Mouse (Mus musculus): ENCODE measurements around the gene Lipe. TPM values are rescaled to one million over a fixed set of nuclear protein-coding genes. Genes with fewer than 3 reads are reported as not detected.

The Lipe gene
- polyA plus RNA-seq, 1 experiment: 35.0 TPM

DNA sequence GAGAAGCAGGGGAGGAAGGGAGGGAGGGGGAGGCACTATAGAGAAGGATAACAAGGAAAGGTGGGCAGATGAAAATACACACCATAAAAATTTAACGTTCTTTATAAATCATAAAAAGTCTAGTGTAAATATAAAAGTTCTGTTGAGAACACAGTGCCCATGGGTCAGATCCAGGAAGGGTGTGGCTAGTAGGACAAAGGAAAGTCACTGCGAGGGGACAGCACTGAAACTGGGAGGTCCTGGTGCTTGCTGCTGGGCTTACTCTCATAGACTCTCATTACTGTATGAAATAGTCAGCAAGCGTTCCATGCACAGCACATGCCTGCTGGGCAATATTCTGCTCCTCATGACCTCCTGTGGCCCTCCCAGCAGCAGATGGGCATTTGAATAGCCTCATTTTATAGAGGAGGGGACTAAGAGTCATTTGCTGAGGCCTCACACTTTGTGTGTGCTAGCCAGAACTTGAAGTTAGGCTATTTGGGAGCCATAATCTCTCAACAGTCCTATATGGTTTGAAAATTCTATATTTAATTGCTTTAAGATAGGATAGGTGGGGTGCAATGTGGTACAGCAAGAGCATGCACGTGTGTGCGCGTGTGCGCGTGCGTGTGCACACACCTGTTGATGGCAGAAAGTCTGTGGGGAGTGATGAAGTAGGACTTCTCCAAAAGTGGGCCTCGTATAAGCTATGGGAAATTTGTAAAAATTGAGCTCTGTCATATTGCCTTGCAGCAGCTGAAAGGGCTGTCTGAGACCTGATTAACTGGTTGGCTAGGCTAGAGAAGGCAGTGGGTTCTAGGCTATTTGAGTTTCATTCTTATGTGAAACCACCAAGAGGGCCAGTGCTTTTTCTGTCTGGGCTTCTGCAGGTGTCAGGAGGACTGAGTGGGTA lies 36.4 kb upstream of the Lipe start:
- 56% methylated on average over 10 of the region's 10 CpGs for WGBS
- no peak for DNase-seq (ENCODE audit: low read depth in 1 of 2, low spot score in 2 of 2)
- Histone ChIP-seq H3K36me3 (ENCODE audit: control insufficient read depth, insufficient read depth, low read length) (no peaks in the 10 kb centered on the region), H3K27ac (ENCODE audit: insufficient read depth, low read length) (peak overlapping the region; percentile 81), H3K4me3 (ENCODE audit: extremely low read depth, insufficient read depth, insufficient read length) (no peak overlapping the region), H3K27me3 (ENCODE audit: control insufficient read depth, insufficient read depth, low read length) (no peaks in the 10 kb centered on the region), H3K4me1 (ENCODE audit: control insufficient read depth, insufficient read depth, insufficient read length) (peaks cover 50% of the 10 kb centered on the region)
- TF ChIP-seq POLR2A (IDR thresholded peaks at IDR 0.05; ENCODE audit: low read depth, low read length) (no peak), CTCF (IDR thresholded peaks at IDR 0.05; ENCODE audit: extremely low read depth, insufficient read depth, insufficient read length, insufficient replicate concordance) (no peak)

DNA sequence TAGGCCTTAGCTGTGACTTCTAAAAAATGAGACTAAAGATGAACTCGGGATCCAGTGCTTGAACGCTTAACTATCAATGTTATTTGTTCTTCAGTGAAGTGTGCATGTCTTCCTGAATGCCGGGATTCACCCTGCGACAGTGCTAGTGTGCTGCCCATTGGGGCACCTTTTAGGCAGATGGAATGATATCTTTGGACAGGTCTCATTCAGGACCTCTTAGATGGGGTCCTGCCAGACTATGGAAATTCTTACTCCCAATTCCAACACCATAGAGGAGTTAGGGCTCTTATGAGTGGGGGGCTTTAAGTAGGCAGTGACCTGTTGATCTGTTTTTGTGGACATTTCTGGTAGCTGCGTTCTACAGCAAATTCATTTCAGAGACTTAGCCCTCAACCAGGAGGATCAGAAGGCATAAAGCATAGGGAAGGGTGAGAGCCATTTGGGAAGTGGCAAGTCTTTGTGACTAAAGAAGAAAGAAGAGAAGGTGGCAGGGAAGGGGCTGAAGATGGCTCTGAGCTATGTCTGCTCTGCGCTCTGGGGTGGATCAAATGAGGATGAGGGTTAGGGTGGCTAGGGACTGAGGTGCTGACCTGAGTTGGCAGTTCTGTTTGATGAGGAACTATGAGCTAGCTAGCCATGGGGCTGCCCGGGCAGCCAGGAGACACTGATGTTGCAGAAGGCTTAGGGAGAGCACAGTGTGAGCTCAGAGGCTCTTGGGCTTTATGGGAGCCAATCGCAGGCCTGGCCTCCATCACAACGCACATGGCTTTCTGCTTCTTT lies 35.5 kb upstream of the Lipe start:
- no peak for TF ChIP-seq CTCF (IDR thresholded peaks at IDR 0.05; ENCODE audit: extremely low read depth, insufficient read depth, insufficient read length, insufficient replicate concordance)
- no peak for TF ChIP-seq POLR2A (IDR thresholded peaks at IDR 0.05; ENCODE audit: low read depth, low read length)
- peaks cover 50% of the 10 kb centered on the region for H3K4me1 ChIP-seq (ENCODE audit: control insufficient read depth, insufficient read depth, insufficient read length)
- WGBS: 79% methylated on average over 9 of the region's 9 CpGs

DNA sequence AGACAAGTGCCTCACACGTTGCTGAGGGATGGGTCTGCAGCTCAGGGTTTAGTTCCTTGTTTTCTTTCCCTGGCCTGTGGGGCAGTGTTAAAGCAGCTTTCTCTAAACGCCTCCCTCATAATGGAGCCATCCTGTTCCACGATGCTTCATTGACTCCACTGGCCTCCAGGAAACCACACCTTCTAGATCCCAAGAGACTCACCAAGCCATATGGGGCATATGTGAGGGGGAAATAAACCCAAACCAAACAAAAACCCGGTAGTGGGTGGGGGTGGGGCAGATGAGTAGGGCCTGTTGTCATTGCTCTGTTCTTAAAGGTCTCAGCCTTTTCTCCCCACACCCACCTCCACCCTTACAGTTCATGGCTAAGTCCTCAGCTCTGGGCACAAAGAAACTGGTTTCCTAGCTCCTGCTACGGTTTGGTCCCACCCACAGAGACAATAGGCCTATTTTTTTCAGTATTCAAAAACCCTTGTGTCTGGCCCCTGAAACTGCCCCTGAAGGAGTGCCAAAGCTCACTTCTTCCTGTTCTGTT lies 34.6 kb upstream of the Lipe start:
- WGBS: 8% methylated on average over 5 of the region's 5 CpGs
- Histone ChIP-seq H3K4me1 (ENCODE audit: control insufficient read depth, insufficient read depth, insufficient read length) (peaks cover 49% of the 10 kb centered on the region), H3K36me3 (ENCODE audit: control insufficient read depth, insufficient read depth, low read length) (no peaks in the 10 kb centered on the region), H3K27ac (ENCODE audit: insufficient read depth, low read length) (peak overlapping the region; percentile 88), H3K4me3 (ENCODE audit: extremely low read depth, insufficient read depth, insufficient read length) (no peak overlapping the region), H3K27me3 (ENCODE audit: control insufficient read depth, insufficient read depth, low read length) (no peaks in the 10 kb centered on the region)
- TF ChIP-seq CTCF (IDR thresholded peaks at IDR 0.05; ENCODE audit: extremely low read depth, insufficient read depth, insufficient read length, insufficient replicate concordance) (no peak), POLR2A (IDR thresholded peaks at IDR 0.05; ENCODE audit: low read depth, low read length) (no peak)
- DNase-seq (ENCODE audit: low read depth in 1 of 2, low spot score in 2 of 2): peak; percentile 41 to 53

More for the DNA sequence above, 35.5 kb upstream of the Lipe start:
- peak overlapping the region; percentile 81 for H3K27ac ChIP-seq (ENCODE audit: insufficient read depth, low read length)
- no peaks in the 10 kb centered on the region for H3K27me3 ChIP-seq (ENCODE audit: control insufficient read depth, insufficient read depth, low read length)
- H3K36me3 ChIP-seq (ENCODE audit: control insufficient read depth, insufficient read depth, low read length): no peaks in the 10 kb centered on the region
- no peak for DNase-seq (ENCODE audit: low read depth in 1 of 2, low spot score in 2 of 2)
- H3K4me3 ChIP-seq (ENCODE audit: extremely low read depth, insufficient read depth, insufficient read length): no peak overlapping the region

DNA sequence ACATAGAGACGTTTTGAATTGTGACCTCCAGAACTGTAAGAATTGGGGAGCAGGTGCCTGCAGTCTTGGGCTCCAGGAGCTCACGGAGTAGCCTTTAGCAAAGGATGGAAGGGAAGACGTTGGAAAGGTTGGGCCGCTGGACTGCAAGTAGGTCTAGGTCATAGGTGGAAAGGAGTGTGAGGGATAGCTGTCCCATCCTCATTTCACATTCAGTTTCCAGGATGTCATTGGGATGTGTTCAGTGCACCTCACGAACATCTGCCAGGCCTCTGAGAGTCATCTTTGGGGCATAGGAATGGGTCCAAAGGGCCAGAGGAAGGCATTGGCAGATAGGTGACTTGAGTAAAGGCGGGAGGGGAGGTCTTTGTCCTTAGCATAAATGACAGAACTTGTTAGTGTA lies 33.9 kb upstream of the Lipe start:
- Histone ChIP-seq H3K4me1 (ENCODE audit: control insufficient read depth, insufficient read depth, insufficient read length) (peaks cover 43% of the 10 kb centered on the region), H3K4me3 (ENCODE audit: extremely low read depth, insufficient read depth, insufficient read length) (no peak overlapping the region), H3K27me3 (ENCODE audit: control insufficient read depth, insufficient read depth, low read length) (no peaks in the 10 kb centered on the region), H3K36me3 (ENCODE audit: control insufficient read depth, insufficient read depth, low read length) (no peaks in the 10 kb centered on the region), H3K27ac (ENCODE audit: insufficient read depth, low read length) (peak overlapping the region; percentile 88)
- WGBS: 80% methylated on average over 6 of the region's 6 CpGs
- no peak for TF ChIP-seq CTCF (IDR thresholded peaks at IDR 0.05; ENCODE audit: extremely low read depth, insufficient read depth, insufficient read length, insufficient replicate concordance)
- no peak for TF ChIP-seq POLR2A (IDR thresholded peaks at IDR 0.05; ENCODE audit: low read depth, low read length)
- no peak for DNase-seq (ENCODE audit: low read depth in 1 of 2, low spot score in 2 of 2)

DNA sequence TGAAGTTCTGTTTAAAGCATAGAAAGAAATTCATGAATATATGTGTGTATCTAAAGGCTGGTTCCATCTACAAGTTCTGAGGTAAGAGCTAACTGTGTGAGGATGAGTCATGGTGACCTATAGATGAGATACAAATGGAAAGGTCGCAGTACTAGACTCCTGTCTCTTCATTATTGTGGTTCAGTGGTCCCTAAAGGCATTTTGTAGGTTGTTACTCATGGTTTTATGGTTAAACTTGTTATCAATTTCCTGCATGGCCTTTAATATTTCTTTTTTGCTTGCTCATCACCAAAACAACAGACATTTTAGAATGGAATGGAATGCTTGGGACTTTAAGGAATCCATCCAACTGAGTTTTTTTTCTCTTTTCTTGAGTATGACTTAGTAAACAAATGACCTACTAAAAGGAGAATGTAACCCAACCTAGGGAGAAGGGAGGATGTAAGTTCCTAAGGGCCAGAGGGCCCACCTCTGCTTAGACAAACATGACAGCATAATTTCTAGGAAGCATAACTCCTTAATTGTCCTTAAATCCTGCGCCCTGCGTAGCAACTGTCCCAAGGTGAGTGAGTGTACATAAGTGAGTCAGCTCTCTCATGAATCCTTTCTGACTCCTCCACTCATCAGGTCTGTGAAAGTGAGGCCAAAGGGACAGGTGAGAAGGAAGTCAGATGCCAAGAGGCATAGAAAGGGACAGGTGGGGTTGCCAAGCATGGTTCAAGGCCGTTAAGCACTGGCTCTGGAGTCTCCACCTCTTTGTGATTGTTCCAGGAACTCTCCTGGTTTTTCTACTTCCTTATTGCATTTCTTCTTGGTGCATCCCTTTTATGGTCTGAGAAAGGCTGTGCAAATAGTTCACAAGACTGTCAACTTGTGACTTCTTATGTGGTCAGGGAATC lies 31.6 kb upstream of the Lipe start:
- no peaks in the 10 kb centered on the region for H3K27me3 ChIP-seq (ENCODE audit: control insufficient read depth, insufficient read depth, low read length)
- 73% methylated on average over 4 of the region's 4 CpGs for WGBS
- H3K36me3 ChIP-seq (ENCODE audit: control insufficient read depth, insufficient read depth, low read length): no peaks in the 10 kb centered on the region
- TF ChIP-seq CTCF (IDR thresholded peaks at IDR 0.05; ENCODE audit: extremely low read depth, insufficient read depth, insufficient read length, insufficient replicate concordance) (no peak), POLR2A (IDR thresholded peaks at IDR 0.05; ENCODE audit: low read depth, low read length) (no peak)
- peaks cover 26% of the 10 kb centered on the region for H3K4me1 ChIP-seq (ENCODE audit: control insufficient read depth, insufficient read depth, insufficient read length)
- H3K27ac ChIP-seq (ENCODE audit: insufficient read depth, low read length): no peak overlapping the region
- H3K4me3 ChIP-seq (ENCODE audit: extremely low read depth, insufficient read depth, insufficient read length): no peak overlapping the region
- DNase-seq (ENCODE audit: low read depth in 1 of 2, low spot score in 2 of 2): no peak

DNA sequence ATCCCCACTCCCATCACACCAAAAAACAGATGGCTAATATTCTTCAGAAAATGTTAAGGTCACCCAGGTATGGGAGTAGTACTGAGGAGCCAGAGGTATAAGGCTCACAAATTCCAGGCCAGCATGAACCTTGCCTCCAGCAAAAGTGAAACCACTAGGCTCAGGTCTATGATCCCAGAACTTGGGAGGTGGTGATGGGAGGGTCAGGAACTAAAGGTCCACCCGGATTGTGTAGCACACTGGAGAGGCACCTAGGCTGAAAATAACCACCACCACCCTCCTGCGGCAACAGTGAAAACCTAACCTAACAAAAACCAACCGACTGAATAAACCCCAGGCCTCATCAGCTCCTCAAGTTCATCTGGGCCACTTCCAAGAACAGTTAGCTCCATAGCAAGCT lies 29.8 kb upstream of the Lipe start:
- Histone ChIP-seq H3K4me3 (ENCODE audit: extremely low read depth, insufficient read depth, insufficient read length) (no peak overlapping the region), H3K4me1 (ENCODE audit: control insufficient read depth, insufficient read depth, insufficient read length) (peaks cover 10% of the 10 kb centered on the region), H3K27ac (ENCODE audit: insufficient read depth, low read length) (no peak overlapping the region), H3K36me3 (ENCODE audit: control insufficient read depth, insufficient read depth, low read length) (no peaks in the 10 kb centered on the region), H3K27me3 (ENCODE audit: control insufficient read depth, insufficient read depth, low read length) (no peaks in the 10 kb centered on the region)
- DNase-seq (ENCODE audit: low read depth in 1 of 2, low spot score in 2 of 2): no peak
- 88% methylated on average over 3 of the region's 3 CpGs for WGBS
- TF ChIP-seq POLR2A (IDR thresholded peaks at IDR 0.05; ENCODE audit: low read depth, low read length): no peak
- no peak for TF ChIP-seq CTCF (IDR thresholded peaks at IDR 0.05; ENCODE audit: extremely low read depth, insufficient read depth, insufficient read length, insufficient replicate concordance)
